Mouse (Mus musculus) brown adipose tissue, adult 24 weeks (tissue): ENCODE results near the gene Ralgds. TPM values are rescaled to one million over a fixed set of nuclear protein-coding genes. Genes with fewer than 3 reads are reported as not detected.

Source experiments
- H3K27ac ChIP-seq: fragments of 200-500 bp; replicated peaks from 2 replicates; pipeline ENCODE4 v1.5.1; 2012; ENCODE audit warnings: low read depth, mild to moderate bottlenecking, low read length
- H3K4me1 ChIP-seq: fragments of 200-500 bp; 2 replicates; pipeline ENCODE4 v1.6.1; 2012; ENCODE audit warnings: low read length, mixed read lengths; ENCODE audit not compliant: control insufficient read depth, insufficient read depth, insufficient read length
- H3K4me3 ChIP-seq: fragments of 200-500 bp; 2 replicates; pipeline ENCODE4 v1.5.1; 2012; ENCODE audit warnings: low read depth, mild to moderate bottlenecking, low read length, moderate library complexity; ENCODE audit not compliant: insufficient read depth
- polyA plus RNA-seq: library from polyadenylated mRNA; stranded (reverse); fragments of >200 nt; gene quantifications from 2 replicates; pipeline ENCODE4 v1.2.4, GENCODE M21; 2012; ENCODE audit not compliant: missing spikeins, insufficient read depth, insufficient read length

Ralgds gene
- polyA plus RNA-seq, 1 experiment: 6.1 TPM

DNA sequence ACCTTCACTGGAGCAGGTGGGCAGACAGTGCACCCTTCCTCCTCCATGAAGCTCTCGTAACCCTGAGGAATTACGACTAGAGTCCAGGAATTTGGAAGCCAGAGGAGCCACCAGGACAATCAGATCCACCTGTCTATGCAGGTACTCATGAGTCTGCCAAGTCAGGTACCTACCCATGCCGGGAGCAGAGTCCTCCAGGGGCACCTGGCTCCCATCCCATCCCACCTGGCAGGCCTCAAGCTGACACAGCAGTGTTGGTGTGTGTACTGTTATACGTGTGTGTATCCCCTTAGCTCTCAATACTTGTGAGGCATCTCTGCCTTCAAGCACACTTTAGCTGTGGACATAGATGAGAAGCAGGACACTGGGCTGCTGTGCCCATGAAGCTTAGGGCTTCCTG is 9.2 kb downstream of the Ralgds start:
- Histone ChIP-seq H3K4me1 (peaks cover 41% of the 10 kb centered on the region), H3K27ac (no peak overlapping the region), H3K4me3 (no peak overlapping the region)

DNA sequence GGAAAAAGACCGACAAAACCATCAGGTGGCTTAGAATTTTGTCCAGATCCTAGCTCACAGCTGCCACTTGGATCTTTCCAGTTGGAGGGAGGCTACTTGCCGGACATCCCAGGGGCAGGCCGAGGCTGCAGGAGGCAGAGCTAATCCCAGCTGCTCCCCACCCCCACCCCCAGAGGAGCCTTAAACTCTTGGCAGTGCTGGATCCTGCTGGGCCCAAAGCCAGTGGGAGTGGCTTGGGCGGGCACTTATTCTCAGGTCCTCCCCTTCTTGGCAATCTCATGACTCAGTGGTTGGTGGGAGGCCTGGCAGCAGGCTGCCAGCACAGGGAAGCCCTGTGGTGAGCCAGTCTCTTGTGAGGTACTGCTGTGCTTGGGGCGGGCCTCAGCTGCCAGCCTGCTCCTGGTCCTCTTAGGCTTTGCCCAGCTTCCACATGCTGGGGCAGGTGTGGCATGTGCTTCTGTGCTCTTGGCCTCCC is 10.8 kb downstream of the Ralgds start:
- H3K4me1 ChIP-seq: peaks cover 39% of the 10 kb centered on the region
- H3K4me3 ChIP-seq: no peak overlapping the region
- H3K27ac ChIP-seq: peak overlapping the region; percentile 22; the same call in 1 of the 2 replicates

DNA sequence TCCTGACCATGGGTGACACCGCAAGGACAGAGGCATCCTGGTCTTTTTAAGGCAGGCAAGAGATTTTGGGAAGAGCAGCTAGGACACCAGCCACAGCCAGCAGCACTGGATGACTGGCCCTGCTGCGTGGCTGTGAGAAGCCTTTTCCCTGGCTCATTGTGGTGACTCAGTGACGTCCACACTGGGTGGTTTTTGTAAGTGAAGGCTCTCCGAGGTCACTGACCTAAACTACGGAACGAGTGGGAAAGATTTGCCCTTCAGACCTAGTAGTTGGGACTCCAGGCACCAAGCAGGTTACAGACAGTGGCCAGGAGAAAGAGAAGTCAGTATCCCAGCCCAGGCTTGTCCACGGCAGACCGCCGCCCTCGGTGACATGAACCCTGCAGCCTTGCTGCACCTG is 11.5 kb downstream of the Ralgds start:
- Histone ChIP-seq H3K27ac (peak overlapping the region; percentile 90), H3K4me3 (no peak overlapping the region), H3K4me1 (peaks cover 42% of the 10 kb centered on the region)

DNA sequence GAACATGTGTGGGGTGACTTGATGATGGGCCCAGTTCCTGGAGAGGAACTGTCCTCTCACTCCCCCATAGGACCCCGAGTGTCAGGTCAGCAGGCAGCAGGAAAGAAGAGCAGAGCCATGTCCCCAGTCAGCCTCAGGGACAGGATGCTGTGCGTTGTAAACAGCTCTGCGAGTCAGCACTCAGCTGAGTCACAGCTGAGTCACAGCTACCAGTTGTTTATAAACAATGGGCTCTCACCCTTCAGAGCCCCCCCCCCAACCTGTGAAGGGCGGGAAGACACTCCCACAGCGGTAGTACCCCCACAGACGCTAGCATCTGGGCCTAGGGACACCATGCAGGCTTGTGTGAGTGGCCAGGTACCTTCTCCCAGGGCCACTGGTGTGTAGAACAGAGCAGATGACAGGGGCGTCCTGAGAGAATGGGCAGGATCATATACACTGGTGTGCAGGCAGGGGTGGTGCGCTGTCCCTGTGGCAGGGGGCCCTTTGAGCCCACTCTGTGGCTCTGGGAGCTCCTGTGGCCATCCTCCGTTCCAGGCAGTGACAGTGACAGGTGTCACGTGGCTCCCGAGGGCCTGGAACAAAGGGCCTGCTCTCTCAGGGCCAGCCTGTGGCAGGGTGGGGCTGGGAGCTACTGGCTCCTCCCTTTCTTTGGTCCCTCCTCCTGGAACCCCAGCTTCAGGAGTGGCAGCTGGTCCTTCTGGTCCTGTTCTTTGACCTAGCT is 12.5 kb downstream of the Ralgds start:
- Histone ChIP-seq H3K4me1 (peaks cover 50% of the 10 kb centered on the region), H3K27ac (peak overlapping the region; percentile 90), H3K4me3 (no peak overlapping the region)

DNA sequence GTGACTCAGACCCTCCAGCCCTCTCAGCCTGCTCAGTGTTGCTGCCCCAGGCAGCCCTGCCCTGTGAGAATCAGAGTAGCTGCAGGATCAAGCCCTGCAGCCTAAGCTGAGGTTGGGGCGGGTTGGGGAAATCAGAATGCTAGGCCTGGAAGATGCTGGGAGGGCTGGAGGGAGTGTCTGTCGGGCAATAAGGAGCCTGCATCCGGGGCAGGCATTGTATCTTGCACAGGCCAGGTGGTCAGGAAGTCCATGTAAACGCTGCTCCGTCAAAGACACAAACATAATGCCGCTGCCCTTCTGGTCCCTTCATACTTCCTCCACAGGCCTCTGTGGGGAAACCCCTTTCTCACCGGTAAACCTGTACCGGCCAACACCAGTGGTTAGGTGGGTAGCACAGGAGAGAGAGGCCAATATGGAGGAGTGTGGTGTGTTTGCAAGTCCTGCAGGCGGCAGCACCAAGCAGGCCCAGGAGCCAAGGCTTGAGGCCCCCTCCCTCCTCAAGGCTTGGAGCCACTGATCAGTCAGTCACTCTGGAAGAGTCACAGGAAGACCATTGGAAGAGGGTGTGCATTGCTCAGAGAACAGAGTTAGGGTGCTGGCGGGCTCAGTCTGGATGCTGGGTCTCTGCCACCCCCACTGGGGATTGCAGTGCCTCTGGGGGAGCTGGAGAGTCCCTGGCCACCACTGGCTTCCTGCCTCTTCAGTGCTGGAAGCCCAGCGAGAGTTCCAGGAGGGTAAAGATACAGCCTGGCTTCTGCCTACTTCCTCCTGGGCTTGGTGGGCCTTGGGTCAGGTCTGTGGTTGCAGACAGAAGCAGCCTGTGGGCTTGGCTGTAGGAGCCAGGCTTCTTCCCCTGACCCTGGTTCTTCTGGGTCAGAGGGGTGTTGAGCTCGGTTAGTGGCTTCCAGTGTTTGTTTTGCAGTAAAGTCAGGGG is 13.3 kb downstream of the Ralgds start:
- peaks cover 54% of the 10 kb centered on the region for H3K4me1 ChIP-seq
- no peak overlapping the region for H3K4me3 ChIP-seq
- H3K27ac ChIP-seq: peak overlapping the region; percentile 90

DNA sequence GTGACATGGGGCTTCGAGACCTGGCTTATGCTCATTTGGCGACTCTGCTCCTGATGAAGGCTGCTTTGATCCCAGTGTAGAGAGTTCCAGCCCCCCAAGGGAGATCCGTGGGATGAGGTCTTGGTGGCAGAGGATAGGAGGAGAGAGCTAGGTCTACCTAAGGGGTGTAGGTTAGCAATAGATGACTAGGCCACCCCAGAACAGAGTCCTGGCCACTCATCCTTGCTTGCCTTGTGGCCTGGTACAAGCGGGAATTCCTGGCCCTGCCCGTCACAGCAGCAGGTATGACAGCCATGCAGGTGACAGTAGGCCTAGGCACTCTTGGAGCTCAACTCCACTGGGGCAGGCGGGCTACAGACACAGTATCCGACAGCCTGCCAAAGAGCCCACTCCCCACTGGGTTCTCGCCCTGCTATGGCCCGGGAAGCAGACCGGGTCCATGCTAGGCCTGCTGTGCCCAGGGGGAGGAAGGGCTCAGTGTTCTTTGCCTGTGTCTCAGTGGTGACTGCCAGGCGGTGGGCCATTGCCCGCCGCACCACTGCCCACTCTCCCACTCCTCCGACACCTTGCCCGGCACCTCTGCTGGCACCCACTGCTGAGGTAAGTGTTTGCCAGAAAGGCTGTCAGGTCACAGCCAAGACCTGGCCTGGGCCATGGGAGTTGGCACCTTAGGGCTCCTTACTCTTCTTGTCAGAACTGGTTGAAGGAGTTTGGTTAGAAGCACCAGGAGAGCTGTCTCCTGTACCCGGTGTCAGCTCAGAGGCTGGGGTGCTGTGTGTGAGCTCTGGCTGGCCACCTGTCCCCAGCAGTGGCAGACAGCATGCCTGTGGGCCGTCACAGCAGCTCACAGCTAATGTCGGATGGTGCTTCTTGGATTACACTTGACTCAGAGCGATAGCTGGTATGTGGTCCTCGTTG is 14.8 kb downstream of the Ralgds start:
- Histone ChIP-seq H3K4me1 (peaks cover 43% of the 10 kb centered on the region), H3K27ac (no peak overlapping the region), H3K4me3 (no peak overlapping the region)

DNA sequence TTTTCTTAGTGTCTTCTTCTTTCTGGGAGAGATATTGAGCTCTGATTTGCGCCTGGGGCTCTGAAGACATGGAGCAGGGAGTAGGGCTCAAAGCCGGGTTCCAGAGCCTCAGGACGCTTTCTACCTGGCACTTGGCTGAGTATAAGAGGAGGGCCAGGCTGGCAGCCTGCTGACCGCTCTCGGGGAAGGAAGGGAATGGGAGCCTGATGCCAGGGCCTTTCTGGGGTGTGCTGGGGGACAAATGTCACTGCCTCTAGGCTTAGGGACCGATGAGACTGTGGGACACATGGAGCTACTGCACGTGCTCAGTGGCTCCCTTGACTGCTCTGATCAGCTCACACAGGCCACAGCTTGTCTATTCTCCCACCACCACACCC is 15.4 kb downstream of the Ralgds start:
- H3K4me1 ChIP-seq: peaks cover 45% of the 10 kb centered on the region
- H3K4me3 ChIP-seq: no peak overlapping the region
- no peak overlapping the region for H3K27ac ChIP-seq

DNA sequence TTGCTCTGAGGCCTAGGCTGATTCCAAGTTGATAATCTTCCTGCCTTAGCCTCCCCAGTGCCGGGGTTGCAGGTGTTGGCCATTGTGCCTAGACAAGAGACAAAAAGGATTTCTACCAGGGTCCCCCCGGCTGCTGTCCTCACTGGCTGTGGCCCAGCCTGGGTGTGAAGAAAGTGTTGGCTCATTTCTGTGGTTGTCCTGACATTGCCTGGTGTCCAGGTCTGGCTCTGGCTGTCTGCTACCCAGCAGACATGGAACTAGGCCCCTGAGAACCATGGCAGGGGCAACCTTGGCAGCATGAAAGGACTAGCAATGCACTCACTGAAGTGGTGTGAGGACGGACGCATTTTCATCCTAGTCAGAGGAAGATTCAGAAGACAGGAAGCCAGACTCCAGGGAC is 16.9 kb downstream of the Ralgds start:
- no peak overlapping the region; the same call in 1 of the 2 replicates for H3K27ac ChIP-seq
- no peak overlapping the region for H3K4me3 ChIP-seq
- H3K4me1 ChIP-seq: peaks cover 36% of the 10 kb centered on the region

DNA sequence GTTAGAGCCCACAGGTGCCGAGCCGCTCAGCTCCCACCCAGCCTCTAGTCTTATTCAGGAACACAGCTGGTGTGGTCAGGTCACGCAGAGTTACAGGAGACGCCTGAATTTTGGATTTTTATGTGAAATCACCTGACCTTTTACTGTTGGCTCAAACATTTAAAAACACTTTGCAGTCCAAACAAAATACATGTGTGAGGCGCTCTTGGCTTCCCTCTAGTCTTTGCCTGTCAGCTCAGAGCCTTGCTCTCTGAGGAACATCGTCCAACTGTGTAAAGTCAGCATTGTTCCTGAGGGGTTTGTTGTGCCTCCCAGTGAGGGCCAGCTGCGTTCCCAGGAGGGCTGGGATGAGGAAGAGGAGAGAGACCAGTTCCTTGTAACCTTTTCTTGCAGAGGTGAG is 17.4 kb downstream of the Ralgds start:
- H3K4me1 ChIP-seq: peaks cover 37% of the 10 kb centered on the region
- no peak overlapping the region; the same call in 1 of the 2 replicates for H3K27ac ChIP-seq
- no peak overlapping the region for H3K4me3 ChIP-seq

DNA sequence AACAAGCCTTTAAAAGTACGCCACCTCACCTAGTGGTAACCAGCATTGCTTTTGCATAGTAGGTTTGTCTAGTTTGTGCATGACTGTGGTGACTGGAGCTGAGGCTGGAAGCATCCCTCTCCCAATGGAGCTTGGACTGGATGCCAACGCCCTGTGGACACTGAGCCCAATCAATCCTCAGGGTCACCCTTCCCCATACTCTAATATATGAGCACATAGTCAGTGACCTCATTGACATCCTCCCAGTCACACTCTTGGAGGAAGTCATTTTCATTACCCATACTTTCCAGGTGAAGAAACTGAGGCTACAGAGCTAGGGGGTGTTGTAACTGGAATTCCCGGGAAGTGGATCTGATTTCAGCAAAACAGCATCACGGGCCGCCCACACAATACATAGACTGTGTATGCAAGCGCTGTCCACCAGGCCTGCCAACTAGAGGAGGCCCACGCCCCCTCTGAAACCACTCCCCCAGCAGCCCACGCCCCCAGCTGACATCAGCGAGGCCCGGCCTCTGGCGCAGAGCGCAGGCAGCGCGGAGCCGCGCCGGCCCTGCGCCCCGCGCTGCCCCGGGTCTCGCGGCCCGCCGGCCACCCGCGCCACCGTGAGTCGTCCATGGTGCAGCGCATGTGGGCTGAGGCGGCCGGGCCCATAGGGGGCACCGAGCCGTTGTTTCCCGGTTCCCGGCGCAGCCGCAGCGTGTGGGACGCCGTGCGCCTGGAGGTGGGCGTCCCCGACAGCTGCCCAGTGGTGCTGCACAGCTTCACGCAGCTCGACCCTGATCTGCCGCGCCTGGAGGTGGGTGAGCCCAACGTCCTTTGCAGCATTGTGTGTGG is 20.2 kb downstream of the Ralgds start:
- Histone ChIP-seq H3K27ac (peak overlapping the region; percentile 73), H3K4me3 (peak overlapping the region; percentile 69), H3K4me1 (peaks cover 48% of the 10 kb centered on the region)

DNA sequence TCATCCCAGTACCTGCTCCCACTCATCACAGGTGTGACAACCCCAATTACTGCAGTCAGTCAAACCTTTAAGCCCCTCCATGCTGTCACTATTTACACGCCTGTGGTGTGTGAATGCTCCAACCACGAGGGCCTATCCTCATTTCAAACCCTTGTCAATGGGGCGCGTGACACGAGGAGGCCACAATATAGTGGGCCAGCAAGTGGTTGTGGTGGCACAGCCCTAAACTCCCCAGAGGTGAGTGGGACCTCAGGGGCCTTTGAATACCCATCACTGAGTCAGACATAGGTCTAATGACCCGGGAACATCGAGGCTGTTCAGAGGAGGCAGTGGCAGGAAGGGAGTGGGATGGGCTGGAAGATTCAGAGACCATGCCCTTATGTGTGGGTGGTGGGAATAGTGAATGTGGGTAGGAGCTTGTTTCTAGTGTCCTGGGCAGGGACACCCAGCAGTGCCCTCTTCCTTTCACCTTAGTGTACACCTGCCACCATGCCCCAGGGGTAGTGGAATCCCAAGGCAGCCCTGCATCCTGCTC is 21.0 kb downstream of the Ralgds start:
- H3K4me3 ChIP-seq: peak overlapping the region; percentile 69
- H3K27ac ChIP-seq: peak overlapping the region; percentile 73
- peaks cover 54% of the 10 kb centered on the region for H3K4me1 ChIP-seq

DNA sequence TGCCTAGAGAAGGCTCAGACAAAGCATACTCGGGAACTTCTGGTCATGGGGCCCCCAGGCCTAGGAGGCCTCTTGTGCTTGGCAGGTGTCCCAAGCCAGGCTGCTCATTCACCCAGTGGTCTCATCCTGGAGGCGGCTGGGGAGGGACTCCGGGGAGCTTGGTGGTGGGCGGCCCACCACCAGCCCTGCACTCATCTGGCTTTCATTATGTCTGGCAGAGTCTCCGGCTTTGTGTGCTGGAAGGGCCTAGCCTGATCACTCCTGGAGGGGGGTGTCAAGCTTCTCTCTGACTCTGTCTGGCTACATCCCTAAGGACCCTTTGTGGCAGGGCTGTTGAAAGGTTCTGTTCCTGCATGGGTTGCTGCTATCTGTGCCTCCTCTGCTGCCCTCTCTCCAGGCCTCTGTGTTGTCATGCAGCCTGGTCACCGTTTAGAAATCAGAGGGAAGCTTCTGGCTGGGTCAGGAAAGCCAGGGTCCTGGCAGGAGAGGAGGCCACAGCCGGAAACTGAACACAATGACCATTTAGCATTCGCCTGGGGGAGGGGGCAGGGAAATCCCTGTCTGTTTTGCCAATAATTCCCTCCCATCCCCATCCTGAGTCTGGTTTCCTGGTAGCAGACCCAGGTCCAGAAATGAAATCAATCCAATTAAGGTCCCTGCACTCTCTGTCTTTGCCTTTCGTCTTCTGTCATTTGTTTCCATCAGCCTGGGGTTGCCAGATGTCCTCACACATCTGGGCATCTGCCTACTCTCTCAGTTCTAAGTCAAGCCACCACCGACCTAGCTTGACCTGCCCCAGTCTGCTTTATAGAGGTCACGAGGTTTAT is 21.7 kb downstream of the Ralgds start:
- Histone ChIP-seq H3K27ac (peak overlapping the region; percentile 73), H3K4me3 (peak overlapping the region; percentile 69), H3K4me1 (peaks cover 55% of the 10 kb centered on the region)

DNA sequence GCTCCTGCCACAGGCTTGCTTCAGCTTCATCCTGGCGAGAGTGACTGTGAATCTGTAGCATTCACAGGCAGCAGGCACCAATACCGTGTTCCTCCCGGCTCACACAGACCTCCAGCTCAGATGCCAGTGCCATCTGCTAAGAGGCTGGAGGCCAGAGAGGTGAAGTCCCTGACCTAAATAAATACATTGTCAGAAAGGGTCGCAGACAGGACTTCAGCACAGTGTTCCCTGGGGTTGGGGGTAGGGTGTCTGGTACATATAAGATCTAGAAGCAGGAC is 22.3 kb downstream of the Ralgds start:
- peak overlapping the region; percentile 73; the same call in 1 of the 2 replicates for H3K27ac ChIP-seq
- H3K4me1 ChIP-seq: peaks cover 55% of the 10 kb centered on the region
- peak overlapping the region; percentile 69 for H3K4me3 ChIP-seq
